Mouse (Mus musculus) left cerebral cortex, adult 9 months (tissue): Measurements from ENCODE around the gene Tpst2.
A peak's percentile ranks its signal among the peaks of the same experiment; 100 is the strongest.

ENCODE experiments used
- DNase-seq, 2 experiments: peaks; one replicate each; pipeline ENCODE4 v3.0.0; 2022; ENCODE audit warnings: low spot score in 2 of 2

Gene Tpst2

DNA sequence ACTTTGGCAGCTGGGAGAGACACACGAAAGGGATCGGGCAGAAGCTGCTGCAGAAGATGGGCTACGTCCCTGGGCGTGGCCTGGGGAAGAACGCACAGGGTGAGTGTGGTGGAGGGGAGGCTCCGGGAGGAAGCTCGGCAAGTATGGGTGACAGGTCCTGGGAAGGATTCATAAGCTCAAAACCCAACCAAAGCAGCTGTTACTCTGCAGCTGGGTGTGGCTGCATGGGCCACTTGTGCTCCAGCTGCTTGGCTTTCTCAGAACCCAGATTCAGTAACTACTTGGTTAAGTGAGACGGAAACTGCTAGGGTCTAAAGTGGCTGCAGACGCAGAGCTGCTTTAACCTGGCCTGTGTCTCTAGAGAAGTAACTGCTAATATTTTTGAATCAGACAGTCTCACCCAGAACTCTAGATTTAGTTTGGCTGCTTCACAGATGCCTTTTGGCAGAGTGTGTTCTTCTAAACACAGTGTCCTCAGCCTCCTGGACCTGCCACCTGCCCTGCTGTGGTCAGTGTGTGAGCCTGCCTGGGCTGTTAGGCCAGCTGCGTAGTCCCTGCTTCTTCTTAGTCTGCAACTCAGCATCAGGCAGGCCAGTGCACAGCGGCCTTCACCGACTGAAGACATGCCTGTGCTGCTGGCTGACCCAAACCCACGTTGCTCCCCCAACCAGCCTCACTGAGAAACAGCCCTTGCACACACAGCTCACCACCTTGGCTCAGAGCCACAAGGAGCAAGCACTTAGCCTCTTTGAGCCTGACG is 53.5 kb downstream of the Tpst2 start:
- DNase-seq = no peak

DNA sequence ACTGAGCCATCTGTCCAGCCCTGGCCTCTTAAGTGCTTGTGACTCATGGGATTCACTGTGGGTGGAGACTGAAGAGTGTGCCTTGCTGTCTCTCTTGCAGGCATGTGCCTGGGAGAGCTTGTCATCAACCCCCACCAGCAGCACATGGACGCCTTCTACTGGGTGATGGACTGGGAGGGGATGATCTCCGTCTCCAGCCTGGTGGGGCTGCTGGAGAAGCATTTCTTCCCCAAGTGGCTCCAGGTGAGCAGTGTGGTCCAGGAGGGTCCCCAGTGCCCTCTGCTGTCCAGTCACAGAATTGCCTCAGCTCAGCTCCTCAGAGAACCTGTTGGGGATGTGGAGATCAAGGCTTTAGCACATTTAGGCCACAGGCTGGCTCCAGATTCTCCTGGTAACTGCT is 59.0 kb downstream of the Tpst2 start:
- DNase-seq = peak in 1 of 2 experiments; percentile 53

DNA sequence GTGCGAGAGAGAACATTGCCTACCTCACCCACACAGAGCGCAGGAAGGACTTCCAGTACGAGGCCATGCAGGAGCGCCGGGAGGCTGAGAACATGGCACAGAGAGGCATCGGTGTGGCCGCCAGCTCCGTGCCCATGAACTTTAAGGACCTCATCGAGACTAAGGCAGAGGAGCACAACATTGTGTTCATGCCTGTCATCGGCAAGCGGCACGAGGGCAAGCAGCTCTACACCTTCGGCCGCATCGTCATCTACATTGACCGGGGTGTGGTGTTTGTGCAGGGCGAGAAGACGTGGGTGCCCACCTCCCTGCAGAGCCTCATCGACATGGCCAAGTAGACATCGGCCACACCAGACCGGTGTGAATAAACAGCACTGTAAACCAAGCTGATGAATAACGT is 60.5 kb downstream of the Tpst2 start:
- DNase-seq = no peak

DNA sequence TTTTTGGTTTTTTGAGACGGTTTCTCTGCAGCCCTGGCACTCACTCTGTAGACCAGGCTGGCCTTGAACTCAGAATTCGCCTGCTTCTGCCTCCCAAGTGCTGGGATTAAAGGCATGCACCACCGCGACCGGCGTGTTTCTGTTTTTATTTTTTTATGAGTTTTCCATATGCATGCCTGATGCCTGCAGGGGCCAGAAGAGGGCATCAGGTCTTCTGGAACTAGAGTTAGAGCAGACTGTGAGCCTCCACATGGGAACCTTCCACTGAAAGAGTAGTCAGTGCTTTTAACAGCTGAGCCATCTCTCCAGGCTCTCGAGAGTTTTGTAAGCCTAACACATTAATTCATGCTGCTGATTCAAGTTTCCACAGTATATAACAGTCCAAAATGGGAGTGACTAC is 62.7 kb downstream of the Tpst2 start:
- DNase-seq = no peak

DNA sequence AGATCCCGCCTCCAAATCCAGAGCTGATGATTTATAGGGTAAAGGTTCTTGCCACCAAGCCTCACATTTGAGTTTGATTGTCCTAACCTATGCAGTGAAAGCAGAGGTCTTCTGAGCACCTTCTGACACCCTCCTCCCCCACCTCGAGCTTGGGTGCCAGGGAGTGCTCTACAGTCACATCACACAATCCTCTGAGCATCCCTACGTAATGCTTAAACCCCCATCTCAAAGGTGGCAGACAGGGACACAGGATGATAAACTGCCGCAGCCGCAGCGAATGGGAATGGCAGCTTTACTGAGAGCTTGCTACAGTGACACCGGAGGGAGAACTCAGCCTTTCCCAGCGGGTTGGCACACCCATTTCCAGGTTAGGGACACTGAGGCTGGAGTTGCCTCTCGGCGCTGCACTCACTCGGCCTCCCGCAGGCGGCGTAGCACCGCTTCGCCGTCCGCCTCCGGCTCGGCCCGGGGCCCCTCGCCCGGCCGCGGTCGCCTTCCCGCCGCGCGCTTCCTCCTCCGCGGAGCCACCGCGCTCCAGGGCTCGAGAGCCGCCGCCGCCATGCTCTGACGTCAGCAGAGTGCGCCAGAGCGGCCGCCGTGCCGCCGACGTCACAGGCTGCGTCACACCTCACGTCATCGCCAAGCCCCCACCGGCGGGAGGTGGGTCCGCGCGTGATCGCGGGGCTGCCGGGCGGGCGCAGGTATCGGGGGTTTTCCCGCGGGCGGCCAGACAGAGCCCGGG is 66.1 kb downstream of the Tpst2 start, which contains the start of the genes Srrd and Hps4:
TSS of gene Srrd (minus strand) at position 578 of the 742 bp plus-strand sequence.
TSS of gene Hps4 (plus strand) at position 621 of the 742 bp plus-strand sequence.
- DNase-seq = peak in 1 of 2 experiments; percentile 87

DNA sequence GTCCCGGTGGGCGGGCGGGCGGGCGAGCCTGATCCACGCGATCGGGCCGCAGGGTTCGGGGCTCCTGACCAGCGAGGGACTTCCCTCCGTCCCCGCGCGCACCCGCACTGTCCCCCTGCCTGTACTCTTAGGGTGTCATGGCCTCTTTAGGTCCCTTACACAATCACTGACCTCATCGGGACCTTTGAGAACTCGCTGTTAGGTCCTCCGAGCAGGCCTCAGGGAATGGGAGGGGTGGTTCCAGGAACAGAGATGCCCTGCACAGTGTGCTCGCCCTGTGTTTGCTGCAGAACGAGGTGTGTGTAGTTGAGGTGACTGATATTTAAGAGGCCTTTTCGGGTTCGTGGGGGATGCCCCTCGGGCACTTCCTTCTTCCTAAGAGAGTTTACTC is 66.7 kb downstream of the Tpst2 start:
- peak in 1 of 2 experiments; percentile 35 for DNase-seq

DNA sequence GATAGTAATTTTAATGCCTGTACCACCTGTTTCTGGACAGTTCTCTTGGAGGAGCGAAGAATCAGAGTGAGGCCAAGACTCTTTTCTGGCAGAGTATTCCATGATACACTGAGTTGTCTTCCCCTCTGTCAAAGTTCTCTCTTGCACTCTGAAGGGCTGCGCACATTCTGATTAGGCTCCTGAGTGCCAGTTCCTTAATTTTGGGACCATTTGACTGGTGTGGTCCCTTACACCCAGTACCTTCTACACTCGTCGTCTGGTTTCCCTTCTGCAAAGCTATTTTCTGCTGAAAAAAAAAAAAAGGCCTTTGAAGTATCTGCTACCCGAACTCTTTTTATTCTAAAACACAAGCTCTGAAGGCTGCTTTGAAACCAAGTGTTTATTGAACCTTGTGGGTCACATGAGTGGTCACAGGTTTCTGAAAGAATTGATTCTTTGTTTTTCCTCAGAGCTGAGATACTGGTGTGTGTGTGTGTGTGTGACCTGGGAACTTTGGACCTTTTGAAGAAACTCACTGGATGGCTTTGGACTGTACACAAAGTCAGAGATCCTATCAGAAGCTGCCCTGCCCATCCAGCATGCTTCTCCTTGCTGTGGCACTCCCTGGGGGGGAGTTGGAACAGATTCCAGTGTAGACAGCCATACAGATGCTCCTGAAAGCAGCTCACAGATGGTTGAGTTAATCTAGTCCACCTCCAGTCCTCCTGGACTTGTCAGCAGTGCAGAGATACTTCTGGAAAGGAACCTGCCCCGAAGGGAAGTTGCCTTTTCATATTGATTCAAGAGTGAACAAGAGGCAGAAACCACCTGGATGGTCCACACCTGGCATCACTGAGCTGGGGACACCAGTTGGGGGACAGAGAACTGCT is 67.8 kb downstream of the Tpst2 start:
- peak in 1 of 2 experiments; percentile 81 for DNase-seq

DNA sequence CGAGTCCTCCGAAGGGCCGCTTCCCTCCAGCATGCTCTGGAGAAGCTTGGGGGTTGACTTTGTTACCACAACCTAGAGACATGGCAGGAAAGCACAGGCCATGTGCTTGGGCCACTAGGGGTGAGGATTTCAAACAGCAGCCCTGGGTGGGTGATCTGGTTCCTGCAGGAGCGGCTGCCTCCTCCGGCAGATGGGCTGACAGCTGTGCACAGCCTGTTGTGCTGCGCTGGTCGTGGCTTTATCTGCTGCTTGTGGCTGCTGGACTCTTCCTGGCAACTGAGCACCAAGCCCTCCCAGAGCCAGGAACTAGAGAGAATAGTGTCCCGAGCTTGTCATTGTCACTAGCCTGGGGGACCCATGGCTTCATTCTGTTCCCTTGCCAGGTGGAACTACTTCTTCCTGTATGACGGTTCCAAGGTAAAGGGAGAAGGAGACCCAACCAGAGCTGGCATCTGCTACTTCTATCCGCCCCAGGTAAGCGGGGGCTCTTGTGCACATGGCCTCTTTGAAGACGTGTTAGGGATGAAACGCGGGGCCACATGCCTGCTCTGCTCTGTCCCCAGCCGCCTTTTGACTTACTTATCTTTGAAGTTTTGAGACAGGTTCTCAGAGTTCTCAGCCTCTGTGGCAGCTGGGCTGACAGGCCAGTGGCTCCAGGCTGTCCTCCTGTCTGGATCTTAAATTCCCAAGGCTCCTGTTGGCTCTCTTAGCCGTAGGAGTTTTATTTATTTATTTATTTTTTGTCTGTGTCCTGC is 69.9 kb downstream of the Tpst2 start:
- no peak for DNase-seq

DNA sequence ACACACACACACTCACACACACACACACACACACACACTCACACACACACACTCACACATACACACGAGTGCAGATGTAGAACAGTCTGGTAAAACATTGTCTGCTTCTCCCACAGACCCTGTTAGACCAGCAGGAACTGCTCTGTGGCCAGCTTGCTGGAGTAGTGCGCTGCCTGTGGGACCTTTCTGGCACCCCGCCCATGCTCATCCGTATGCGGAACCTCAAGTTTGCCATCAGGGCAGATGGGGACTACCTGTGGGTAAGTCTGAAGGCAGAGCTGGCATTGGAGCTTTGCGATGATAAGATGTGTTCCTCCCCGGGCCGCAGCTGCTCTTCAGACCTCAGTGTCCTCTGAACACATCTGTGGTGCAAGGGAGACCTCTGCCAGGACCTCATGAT is 72.7 kb downstream of the Tpst2 start:
- DNase-seq = no peak

DNA sequence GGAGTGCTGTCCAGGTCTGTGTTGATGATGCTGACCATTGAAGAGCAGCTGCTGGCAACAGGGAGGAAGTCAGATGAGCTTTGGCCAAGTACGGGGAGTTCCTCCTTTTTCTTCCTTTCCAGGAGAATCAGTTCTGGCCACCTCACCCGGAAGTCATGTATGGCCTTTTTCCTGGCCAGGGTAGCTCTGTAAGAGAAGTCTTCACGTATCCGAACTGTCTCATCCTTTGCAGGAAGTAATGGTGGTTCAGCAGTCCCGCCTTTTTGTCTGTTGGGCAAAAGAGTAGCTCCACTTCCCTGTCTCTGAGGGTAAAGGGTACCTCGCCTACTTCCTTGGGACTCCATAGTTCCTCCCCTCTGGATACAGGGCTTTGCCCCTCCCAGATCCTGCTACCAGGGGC is 79.0 kb downstream of the Tpst2 start:
- DNase-seq = no peak

DNA sequence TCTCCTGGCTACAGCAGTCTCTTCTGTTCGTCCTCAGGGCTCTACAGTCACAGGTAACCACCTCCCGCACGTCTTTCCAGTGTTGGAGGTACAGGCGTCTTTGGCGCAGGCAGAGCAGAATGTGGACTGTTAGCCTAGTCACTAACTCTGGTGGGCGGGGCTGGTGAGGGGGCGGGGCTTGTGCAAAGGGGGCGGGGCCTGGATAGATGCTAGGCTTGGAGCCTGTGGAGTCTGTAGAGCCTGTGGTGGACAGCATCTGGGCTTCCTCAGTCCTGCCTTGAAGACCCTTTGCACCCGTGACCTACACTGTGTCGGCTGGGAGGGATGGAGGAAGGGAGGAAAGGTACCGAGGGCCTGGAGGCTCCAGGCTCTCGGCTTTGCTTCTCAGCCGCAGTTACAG is 79.4 kb downstream of the Tpst2 start, which contains the start of gene Gm6583:
TSS of gene Gm6583 (minus strand) at position 124 of the 400 bp plus-strand sequence.
- DNase-seq = no peak

DNA sequence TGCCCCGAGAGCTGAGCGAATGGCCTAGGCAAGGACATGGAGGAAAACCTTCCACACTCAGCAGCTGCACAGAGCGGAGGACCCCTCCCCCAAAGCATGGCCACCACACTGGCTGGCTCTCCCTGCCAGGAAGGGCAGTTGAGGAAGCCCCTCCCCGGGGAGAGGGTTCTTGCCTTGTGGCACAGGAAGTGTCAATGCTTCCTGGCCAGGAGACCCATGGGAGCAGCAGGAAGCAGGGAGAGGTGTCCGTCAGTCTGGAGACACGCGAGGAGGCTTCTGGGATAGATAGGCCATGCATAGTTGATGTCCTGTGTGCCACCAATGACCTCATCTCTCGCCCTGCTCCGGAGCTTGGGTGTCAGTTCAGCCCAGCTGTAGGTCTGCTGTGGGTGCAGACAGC is 79.8 kb downstream of the Tpst2 start:
- DNase-seq = no peak

DNA sequence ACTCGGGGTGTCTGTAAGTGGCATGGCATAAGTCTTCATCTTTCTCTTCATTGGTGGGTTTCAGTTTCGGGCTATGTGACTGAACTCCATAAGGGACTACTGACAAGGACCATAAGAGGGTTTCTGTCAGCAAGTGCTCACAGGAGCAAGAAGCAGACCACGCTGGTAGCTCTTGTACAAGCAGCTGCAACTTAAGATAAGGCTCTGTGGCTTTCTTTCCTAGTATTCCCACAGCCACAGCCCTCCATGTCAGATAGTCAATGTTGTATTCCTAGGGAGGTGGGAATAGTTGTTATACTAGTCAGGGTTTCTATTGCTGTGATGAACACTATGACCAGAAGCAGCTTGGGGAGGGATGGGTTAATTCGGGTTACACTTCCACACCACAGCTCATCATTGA is 83.0 kb downstream of the Tpst2 start:
- DNase-seq = no peak

DNA sequence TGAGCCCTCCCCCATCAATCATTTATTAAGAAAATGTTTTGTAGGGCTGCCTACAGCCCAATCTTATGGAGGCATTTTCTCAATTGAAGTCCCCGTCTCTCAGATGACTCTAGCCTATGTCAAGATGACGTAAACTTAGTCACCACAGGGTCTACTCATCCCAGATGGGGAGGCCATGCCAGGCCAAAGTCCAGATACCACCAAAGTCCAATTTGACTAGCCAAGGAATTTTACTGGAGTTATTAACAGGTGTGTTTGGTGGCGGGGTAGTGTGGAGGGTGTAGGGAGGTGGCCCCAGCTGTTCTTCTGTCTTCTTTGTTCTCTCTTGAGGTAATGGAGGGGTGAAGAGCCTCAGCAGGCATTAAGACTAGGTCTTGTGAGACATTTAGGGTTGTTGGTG is 83.6 kb downstream of the Tpst2 start:
- no peak for DNase-seq

DNA sequence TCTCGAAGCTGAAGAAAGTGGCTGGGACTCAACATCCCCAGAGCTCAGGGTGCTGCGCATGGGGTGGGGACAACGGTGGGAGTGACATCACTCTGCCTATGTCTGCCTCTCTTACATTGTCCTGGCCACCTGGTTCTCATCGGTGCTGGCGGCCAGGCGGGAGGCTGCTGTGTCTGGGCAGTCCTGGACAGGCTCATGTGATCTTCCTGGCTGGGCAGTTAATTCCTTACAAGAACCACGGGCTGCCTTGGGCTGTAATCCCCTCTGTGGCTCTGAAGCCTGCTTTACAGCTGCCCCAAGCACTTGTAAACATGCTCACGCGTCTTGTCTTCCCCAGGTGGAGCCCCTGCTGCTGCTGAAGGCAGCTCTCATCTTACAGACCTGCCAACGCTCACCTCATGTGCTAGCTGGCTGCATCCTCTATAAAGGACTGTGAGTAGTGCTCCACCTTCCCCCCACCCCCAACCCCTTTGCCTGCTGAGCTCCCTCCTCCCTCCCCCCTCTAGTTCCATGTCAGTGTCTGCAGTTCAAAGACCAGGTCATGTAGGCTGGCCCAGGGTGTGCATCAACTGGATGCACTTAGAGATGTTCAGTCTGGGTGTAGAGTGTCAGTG is 87.8 kb downstream of the Tpst2 start:
- DNase-seq = no peak
